Mouse (Mus musculus): Measurements from ENCODE around the gene Itch. TPM values are rescaled to one million over a fixed set of nuclear protein-coding genes. Genes with fewer than 3 reads are reported as not detected.
A peak's percentile ranks its signal among the peaks of the same experiment; 100 is the strongest.

Gene Itch
- 46.6 and 51.9 TPM in 2 replicates for polyA plus RNA-seq (2015; fragmentation: Nextera tagmentation; extraction: Ambion mirVana)

DNA sequence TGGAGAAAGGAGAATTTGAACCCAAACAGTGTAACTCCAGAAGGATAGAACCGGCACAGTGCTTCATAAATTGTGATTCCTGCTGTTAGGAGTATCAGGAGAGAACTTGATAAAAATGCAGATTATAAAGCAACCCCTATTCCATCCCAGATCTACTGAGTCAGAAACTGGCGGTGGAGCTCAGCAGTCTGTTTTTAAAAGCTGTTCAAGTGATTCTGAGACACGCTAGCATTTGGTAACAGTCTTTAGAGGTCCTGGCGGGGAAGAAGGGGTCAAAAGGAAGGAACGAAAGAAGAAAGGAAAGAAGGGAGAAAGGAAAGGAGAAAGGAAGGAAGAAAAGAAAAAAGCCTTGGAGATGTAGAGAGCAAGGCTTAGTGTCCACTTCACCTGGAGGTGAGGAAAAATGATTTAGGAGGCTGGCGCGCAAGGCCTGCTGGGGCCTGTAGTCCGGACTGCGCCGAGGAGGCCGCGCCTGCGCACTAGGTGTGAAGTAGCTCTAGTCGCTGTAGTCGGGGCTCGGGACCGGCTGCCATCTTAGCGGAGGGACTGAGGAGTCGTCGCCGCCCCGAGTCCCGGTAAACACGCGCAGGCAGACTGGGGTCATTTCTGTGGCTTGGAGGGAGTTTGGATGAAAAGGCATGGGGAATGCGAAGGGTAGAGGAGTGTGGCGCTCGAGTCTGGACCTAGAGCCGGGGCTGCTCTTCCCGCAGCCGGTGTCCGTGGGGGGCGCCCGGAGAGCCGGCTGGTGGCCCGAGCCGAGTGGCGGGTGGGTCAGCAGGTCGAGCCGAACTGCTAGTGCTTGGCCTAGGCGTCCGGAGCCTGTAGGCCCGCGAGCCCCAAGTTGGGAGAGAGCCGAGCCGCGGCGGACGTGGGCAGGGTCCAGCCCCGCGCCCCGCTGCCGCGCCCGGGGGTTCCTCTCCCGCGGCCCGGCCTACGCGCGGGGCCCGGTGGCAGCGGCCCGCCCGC, at the start of gene Itch:
TSS of gene Itch (plus strand) at position 499 of the 966 bp plus-strand sequence.
- H3K9me3 ChIP-seq: no peaks in the 10 kb centered on the region
- H3K4me3 ChIP-seq: peak within 1 kb of the TSS; percentile 87
- peak; percentile 99 for ATAC-seq (ENCODE audit: low FRiP score)
- peaks cover 6% of the 10 kb centered on the region for H3K36me3 ChIP-seq
- H3K27me3 ChIP-seq: no peaks in the 10 kb centered on the region
- peak within 1 kb of the TSS; percentile 93 for H3K27ac ChIP-seq
- WGBS: 3% methylated on average over 52 of the region's 65 CpGs
- H3K4me2 ChIP-seq: peak within 1 kb of the TSS; percentile 72
- peak within 1 kb of the TSS; percentile 95 for H3K9ac ChIP-seq
- peaks cover 30% of the 10 kb centered on the region for H3K4me1 ChIP-seq (replicated peaks)

DNA sequence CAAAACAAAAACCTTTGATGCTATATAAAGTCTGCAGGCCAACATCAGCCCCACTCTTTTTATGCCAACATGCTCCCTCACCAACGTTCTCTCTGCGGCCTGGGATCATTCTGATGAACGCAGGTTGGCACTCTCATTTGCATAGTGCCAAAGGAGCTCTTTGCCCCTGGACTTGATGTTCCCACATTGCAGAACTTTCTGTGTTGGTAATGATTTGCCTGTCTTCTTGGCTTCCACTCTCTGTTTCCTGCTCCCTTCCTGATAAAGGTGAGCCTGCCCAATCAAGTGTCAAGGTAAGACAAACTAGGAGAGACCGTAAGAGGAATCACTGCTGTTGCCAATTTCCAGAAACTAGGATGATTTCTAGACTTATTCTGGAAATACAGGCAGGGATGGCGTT, 48.8 kb upstream of the Itch start:
- ATAC-seq (ENCODE audit: low FRiP score): no peak
- no peak overlapping the region for H3K9ac ChIP-seq
- H3K4me3 ChIP-seq: no peak overlapping the region
- no peak overlapping the region for H3K27ac ChIP-seq
- H3K9me3 ChIP-seq: no peaks in the 10 kb centered on the region
- WGBS: 87% methylated on average over 5 of the region's 5 CpGs
- no peaks in the 10 kb centered on the region for H3K4me1 ChIP-seq (replicated peaks)
- no peaks in the 10 kb centered on the region for H3K36me3 ChIP-seq
- 0 out of 2 replicates have a peak, but pooled peaks cover 4% of the 10 kb centered on the region for H3K27me3 ChIP-seq
- H3K4me2 ChIP-seq: no peak overlapping the region

DNA sequence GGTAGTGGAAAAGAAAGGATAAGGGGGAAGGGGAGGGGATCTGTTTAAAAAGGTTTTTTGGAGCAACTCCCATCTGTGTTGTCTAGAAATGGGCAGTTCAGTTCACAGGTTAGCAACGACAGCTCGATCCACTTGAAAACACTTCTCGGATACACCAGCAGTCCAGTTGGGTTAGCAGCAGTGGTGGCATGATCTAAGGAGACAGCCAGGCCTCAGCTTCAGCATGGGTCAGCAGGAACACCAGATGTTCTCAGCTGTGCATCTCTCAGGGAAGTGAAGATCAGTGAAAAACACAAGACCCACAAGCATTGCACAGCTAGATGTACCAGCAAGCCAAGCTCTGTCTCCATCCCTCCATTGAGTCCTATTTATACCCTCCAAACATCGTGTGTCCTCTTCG, 47.0 kb upstream of the Itch start:
- Histone ChIP-seq H3K4me1 (replicated peaks) (peaks cover 3% of the 10 kb centered on the region; the same call in 1 of the 2 replicates), H3K27ac (no peak overlapping the region), H3K9ac (no peak overlapping the region), H3K4me3 (no peak overlapping the region), H3K36me3 (no peaks in the 10 kb centered on the region), H3K4me2 (no peak overlapping the region), H3K27me3 (0 out of 2 replicates have a peak, but pooled peaks cover 4% of the 10 kb centered on the region), H3K9me3 (no peaks in the 10 kb centered on the region)
- 87% methylated on average over 5 of the region's 5 CpGs for WGBS
- no peak for ATAC-seq (ENCODE audit: low FRiP score)

DNA sequence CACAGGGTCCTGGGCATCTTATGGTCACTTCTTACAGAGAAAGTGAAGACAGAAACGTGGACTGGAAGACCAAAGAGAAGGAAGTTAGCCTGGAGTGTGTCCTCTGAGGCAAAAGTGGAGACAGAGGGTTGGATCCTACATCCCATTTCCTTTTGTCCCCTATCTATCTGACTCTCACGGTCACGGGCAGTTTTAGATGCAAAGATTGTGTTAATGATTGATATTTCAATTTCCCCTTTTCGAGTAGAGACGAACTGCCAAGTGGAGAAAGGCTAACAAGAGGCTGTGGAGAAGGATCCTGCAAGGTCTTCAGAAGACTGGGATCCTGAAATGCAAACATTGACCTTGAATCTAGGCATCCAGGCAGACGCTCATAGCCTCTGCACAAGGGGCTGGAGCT, 45.0 kb upstream of the Itch start:
- peaks cover 3% of the 10 kb centered on the region; the same call in 1 of the 2 replicates for H3K4me1 ChIP-seq (replicated peaks)
- no peak overlapping the region for H3K9ac ChIP-seq
- H3K36me3 ChIP-seq: no peaks in the 10 kb centered on the region
- ATAC-seq (ENCODE audit: low FRiP score): no peak
- H3K9me3 ChIP-seq: no peaks in the 10 kb centered on the region
- H3K4me2 ChIP-seq: no peak overlapping the region
- H3K4me3 ChIP-seq: no peak overlapping the region
- WGBS: 84% methylated on average over 6 of the region's 6 CpGs
- no peaks in the 10 kb centered on the region for H3K27me3 ChIP-seq
- H3K27ac ChIP-seq: no peak overlapping the region

DNA sequence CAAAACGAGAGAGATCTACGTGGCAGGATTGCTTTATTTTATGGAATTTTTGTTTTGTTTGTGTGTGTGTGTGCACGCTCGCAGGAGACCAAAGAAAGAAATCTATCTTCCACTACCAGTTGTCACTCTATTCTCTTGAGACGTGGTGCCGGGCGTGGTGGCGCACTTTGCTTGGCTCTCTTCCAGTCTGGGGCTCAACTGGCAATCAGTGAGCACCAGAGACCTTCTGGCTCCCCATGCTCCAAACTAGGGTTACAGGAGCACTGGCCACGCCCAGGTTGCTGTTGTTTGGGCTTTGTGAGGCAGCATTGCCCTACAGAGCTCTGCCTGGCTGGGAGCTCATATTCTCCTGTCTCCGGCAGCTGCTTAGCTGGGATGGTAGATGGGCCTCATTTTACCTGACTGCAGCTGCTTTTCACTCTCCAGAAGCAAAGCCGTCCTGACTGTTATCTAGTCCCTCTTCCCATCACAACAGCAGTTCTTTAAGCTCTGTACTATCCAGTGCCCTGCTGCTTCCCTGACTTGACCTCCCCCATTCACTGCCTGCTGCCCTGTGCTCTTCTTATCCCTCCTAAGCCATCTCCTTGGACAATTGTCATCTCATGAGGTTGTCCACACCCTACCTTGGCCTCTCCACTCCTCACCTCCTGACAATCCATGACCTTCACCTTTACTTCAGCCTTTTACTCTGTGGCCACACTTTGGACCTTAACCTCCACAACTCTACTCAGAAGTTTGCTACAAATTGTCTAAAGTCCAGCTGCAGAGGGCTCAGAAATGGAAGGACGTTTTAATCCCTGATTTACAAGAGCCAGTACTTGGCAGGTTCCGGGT, 42.2 kb upstream of the Itch start:
- H3K27ac ChIP-seq: no peak overlapping the region
- peaks cover 3% of the 10 kb centered on the region; the same call in 1 of the 2 replicates for H3K4me1 ChIP-seq (replicated peaks)
- H3K9ac ChIP-seq: no peak overlapping the region
- H3K9me3 ChIP-seq: no peaks in the 10 kb centered on the region
- H3K4me3 ChIP-seq: no peak overlapping the region
- no peak overlapping the region for H3K4me2 ChIP-seq
- no peak for ATAC-seq (ENCODE audit: low FRiP score)
- 58% methylated on average over 13 of the region's 13 CpGs for WGBS
- H3K36me3 ChIP-seq: no peaks in the 10 kb centered on the region
- no peaks in the 10 kb centered on the region for H3K27me3 ChIP-seq

DNA sequence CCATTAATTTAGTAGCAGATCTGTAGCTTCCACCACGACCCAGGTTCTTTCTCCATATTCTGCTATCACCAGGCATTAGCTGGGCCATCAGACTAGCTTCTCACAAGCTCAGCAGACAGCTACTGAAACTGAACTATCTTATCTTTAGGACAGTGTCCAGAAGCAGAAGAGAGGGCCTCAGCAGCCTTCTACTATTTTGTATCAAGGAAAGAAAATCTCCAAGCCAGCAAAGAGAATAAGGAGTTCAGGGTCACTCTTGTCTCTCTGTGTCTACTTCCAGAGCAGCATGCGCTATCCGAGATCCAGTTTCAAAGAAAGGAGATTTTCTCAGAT, 41.6 kb upstream of the Itch start:
- ATAC-seq (ENCODE audit: low FRiP score): no peak
- Histone ChIP-seq H3K27ac (no peak overlapping the region), H3K27me3 (no peaks in the 10 kb centered on the region), H3K4me1 (replicated peaks) (peaks cover 3% of the 10 kb centered on the region; the same call in 1 of the 2 replicates), H3K9ac (no peak overlapping the region), H3K9me3 (no peaks in the 10 kb centered on the region), H3K4me3 (no peak overlapping the region), H3K4me2 (no peak overlapping the region), H3K36me3 (no peaks in the 10 kb centered on the region)
- WGBS: 88% methylated on average over 3 of the region's 3 CpGs

DNA sequence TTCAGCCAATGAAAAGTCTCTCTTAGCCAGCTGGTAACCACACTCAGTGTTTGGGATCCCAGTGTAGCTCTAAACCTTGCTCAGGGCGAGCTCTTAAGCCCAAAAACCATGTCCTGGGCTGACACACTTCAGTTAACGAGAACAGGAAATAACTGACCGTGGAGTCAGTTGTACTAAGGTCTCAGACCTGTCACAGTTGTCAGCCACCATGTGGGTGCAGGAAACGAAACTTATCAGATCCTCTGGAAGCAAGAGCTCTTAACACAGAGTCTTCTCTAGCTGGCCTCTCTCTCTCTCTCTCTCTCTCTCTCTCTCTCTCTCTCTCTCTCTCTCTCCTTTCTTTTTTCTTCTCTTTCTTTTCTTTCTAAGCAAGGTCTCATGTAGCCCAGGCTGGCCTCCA, 39.9 kb upstream of the Itch start:
- H3K27me3 ChIP-seq: no peaks in the 10 kb centered on the region
- no peak overlapping the region for H3K9ac ChIP-seq
- no peak overlapping the region for H3K4me2 ChIP-seq
- no peaks in the 10 kb centered on the region for H3K9me3 ChIP-seq
- H3K27ac ChIP-seq: no peak overlapping the region
- ATAC-seq (ENCODE audit: low FRiP score): no peak
- peaks cover 3% of the 10 kb centered on the region; the same call in 1 of the 2 replicates for H3K4me1 ChIP-seq (replicated peaks)
- no peaks in the 10 kb centered on the region for H3K36me3 ChIP-seq
- WGBS: 73% methylated on average over 4 of the region's 4 CpGs
- no peak overlapping the region for H3K4me3 ChIP-seq

DNA sequence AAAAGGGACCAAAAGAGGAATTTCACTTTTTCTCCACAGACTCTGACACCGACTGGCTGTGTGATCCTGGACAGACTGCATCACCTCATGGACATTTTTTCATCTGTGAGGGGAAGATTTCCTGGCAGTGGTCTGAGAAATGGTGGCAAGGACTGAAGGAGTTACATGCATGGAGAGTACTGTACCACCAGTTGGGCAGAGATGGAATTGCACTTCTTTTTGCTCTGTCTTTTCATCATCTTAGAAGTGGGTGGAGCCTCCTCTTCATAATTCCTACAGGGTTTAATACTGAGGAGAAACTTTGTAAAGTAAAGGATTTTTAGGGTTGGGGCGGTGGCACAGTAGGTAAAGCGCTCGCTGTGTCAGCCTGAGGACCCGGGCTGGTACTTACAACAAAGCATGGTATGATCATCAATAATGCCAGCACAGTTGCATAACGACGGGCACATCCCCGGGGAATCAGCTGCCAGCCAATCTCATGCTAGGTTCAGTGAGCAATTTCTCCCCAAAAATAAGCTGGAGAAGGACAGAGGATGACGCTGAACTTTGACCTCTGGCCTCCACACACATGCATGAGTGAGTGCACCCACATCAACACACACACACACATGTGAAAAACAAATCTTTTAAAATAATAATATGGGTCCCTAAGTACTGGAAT, 34.5 kb upstream of the Itch start:
- H3K4me3 ChIP-seq: no peak overlapping the region
- 71% methylated on average over 9 of the region's 9 CpGs for WGBS
- H3K9me3 ChIP-seq: no peaks in the 10 kb centered on the region
- ATAC-seq (ENCODE audit: low FRiP score): no peak
- H3K36me3 ChIP-seq: no peaks in the 10 kb centered on the region
- no peaks in the 10 kb centered on the region for H3K4me1 ChIP-seq (replicated peaks)
- H3K27ac ChIP-seq: no peak overlapping the region
- H3K27me3 ChIP-seq: no peaks in the 10 kb centered on the region
- no peak overlapping the region for H3K4me2 ChIP-seq
- no peak overlapping the region for H3K9ac ChIP-seq

DNA sequence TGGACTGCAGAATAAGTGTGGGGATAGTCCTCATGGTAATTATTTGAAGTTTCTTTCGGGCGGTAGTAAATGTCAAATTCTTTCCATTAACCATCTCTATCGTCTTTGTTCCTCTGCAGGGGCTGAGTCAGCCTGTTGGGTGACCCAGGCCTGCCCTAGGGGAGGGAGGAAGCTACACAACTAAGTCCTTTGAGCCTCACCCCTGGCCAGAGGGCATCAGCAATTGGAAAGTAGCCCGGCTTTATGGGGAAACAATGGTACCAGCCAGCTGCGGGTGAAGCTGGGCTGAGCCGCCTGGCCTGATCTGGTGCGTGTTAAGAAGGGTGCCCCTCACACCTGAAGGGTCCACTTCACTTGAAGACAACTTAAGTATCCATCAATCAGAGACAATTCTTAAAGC, 33.9 kb upstream of the Itch start:
- H3K9ac ChIP-seq: no peak overlapping the region
- H3K36me3 ChIP-seq: no peaks in the 10 kb centered on the region

DNA sequence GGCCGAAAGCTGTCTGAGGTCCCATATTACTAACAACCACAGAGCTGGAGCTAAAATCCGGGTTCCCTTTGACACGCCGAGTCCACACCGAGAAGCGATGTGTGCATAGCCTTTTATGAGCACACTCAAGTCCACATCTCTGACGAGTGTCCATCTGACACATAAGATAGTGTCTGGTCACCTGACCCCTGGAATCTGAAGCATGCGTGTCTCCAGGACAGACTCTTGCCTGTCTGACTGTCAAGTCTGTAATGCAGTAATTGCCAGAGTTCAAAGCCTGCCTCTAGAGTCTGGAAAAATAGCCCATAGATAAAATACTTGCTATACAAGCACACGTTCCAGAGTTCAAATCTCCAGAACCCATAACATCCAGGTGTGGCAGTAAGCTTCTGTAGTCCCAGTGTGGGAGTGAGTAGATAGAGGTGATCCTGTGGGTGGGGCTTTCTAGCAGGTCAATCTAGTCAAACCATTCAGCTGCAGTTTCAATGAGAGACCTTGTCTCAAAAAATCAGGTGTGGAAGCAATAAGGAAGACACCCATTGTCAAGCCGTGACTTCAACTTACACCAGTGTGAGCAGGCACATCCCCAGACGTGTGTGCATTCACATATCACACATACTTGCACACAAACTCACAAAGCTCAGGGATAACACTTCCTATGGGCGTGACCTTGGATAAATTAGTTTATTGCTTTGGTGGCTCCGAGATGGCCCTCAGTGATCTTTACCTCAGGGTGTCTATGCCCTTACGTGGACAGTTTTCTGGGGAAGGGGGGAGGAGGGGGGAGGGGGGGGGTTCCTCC, 33.1 kb upstream of the Itch start:
- Histone ChIP-seq H3K4me3 (no peak overlapping the region), H3K36me3 (no peaks in the 10 kb centered on the region), H3K9ac (no peak overlapping the region), H3K27ac (no peak overlapping the region), H3K4me1 (replicated peaks) (no peaks in the 10 kb centered on the region), H3K9me3 (no peaks in the 10 kb centered on the region), H3K27me3 (no peaks in the 10 kb centered on the region), H3K4me2 (no peak overlapping the region)
- ATAC-seq (ENCODE audit: low FRiP score): no peak
- WGBS: 86% methylated on average over 14 of the region's 14 CpGs

More for the DNA sequence above, 33.9 kb upstream of the Itch start:
- H3K27me3 ChIP-seq: no peaks in the 10 kb centered on the region
- no peak overlapping the region for H3K4me3 ChIP-seq
- WGBS: 63% methylated on average over 7 of the region's 7 CpGs
- H3K27ac ChIP-seq: no peak overlapping the region
- no peak overlapping the region for H3K4me2 ChIP-seq
- H3K4me1 ChIP-seq (replicated peaks): no peaks in the 10 kb centered on the region
- no peak for ATAC-seq (ENCODE audit: low FRiP score)
- H3K9me3 ChIP-seq: no peaks in the 10 kb centered on the region

DNA sequence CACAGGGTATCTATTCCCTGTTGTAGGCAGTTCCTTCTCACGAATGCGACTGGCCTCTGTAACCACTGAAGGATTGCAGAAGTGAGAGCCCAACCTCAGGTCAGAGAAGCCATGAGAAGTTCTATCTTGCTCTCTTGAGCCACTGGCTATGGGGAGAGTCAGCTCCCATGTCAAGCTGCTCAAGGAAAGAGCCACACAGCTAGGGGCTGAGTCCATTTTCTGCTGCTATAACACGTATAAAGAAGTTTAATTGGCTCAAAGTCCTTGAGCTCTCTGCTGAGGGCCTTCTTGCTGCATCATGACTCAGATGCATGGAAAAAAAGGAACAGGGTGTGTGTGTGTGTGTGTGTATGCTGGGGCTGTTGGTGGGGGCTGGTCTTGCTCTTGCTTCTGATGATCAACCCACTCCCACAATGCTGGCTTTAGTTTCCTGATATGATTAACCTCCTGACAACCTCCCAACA, 32.5 kb upstream of the Itch start:
- H3K4me2 ChIP-seq: no peak overlapping the region
- H3K4me3 ChIP-seq: no peak overlapping the region
- H3K36me3 ChIP-seq: no peaks in the 10 kb centered on the region
- H3K27ac ChIP-seq: no peak overlapping the region
- WGBS: 89% methylated on average over 3 of the region's 3 CpGs
- H3K27me3 ChIP-seq: no peaks in the 10 kb centered on the region
- ATAC-seq (ENCODE audit: low FRiP score): no peak
- no peak overlapping the region for H3K9ac ChIP-seq
- no peaks in the 10 kb centered on the region for H3K9me3 ChIP-seq
- H3K4me1 ChIP-seq (replicated peaks): no peaks in the 10 kb centered on the region

Measured in hindbrain, embryonic 13.5 days (tissue).